Mouse (Mus musculus) heart, embryonic 16.5 days (tissue): ENCODE data around the gene Sec13. TPM values are rescaled to one million over a fixed set of nuclear protein-coding genes. Genes with fewer than 3 reads are reported as not detected.

Experiments used
- ATAC-seq: fragments of 200-750 bp; cut with Nextera tagmentation; replicated peaks from 2 replicates; pipeline ENCODE4 v1.8.0; 2017; ENCODE audit warnings: moderate number of reproducible peaks; ENCODE audit not compliant: insufficient read depth, low FRiP score; ENCODE audit errors: extremely low read depth
- H3K27ac ChIP-seq: fragments of 300-500 bp; sonication (generic); 2 replicates; pipeline ENCODE4 v1.5.1; 2014; ENCODE audit warnings: mild to moderate bottlenecking, low read length, control low read depth, moderate library complexity
- H3K27me3 ChIP-seq: fragments of 300-500 bp; sonication (generic); 2 replicates; pipeline ENCODE4 v1.6.1; 2014; ENCODE audit warnings: low read length, mixed read lengths; ENCODE audit not compliant: control insufficient read depth, insufficient read depth
- H3K36me3 ChIP-seq: fragments of 300-500 bp; sonication (generic); 2 replicates; pipeline ENCODE4 v1.6.1; 2014; ENCODE audit not compliant: control insufficient read depth, insufficient read depth
- H3K4me1 ChIP-seq: fragments of 300-500 bp; sonication (generic); 2 replicates; pipeline ENCODE4 v1.6.1; 2014; ENCODE audit warnings: low read length, mixed read lengths; ENCODE audit not compliant: control insufficient read depth, insufficient read depth
- H3K4me2 ChIP-seq: fragments of 300-500 bp; sonication (generic); 2 replicates; pipeline ENCODE4 v1.6.1; 2014; ENCODE audit warnings: low read depth, mild to moderate bottlenecking, control low read depth, low read length
- H3K4me3 ChIP-seq: fragments of 300-500 bp; sonication (generic); 2 replicates; pipeline ENCODE4 v1.5.1; 2014; ENCODE audit warnings: mild to moderate bottlenecking, control low read depth, low read length
- H3K9ac ChIP-seq: fragments of 300-500 bp; sonication (generic); 2 replicates; pipeline ENCODE4 v1.6.1; 2014; ENCODE audit warnings: low read length, control low read depth
- H3K9me3 ChIP-seq: fragments of 300-500 bp; sonication (generic); replicated peaks from 2 replicates; pipeline ENCODE4 v1.6.1; 2016; ENCODE audit warnings: low read length; ENCODE audit not compliant: control insufficient read depth
- WGBS: fragments of 180-500 bp; shearing (Covaris S2); extraction: QIAGEN DNeasy Blood & Tissue Kit; methylation state at CpG from one replicate; pipeline ENCODE4 v1.1.7; 2014; 5-methylcytosine and 5-hydroxymethylcytosine counted together
- microRNA-seq: library from miRNA; unstranded; fragments of <30 nt; microRNA quantifications from one replicate; pipeline ENCODE4, GENCODE M21; 2017
- polyA plus RNA-seq: library from polyadenylated mRNA; unstranded; fragments of >200 nt; fragmentation: Nextera tagmentation; extraction: Ambion mirVana; gene quantifications from 2 replicates; pipeline ENCODE4 v1.2.1, GENCODE M21; 2015

Gene Sec13
- polyA plus RNA-seq, 1 experiment from 2014 or later = 187 TPM

- no peak for ATAC-seq
- Histone ChIP-seq H3K9ac (no peak overlapping the region), H3K36me3 (no peaks in the 10 kb centered on the region), H3K4me1 (no peaks in the 10 kb centered on the region), H3K4me2 (no peak overlapping the region), H3K27ac (no peak overlapping the region), H3K4me3 (no peak overlapping the region), H3K27me3 (no peaks in the 10 kb centered on the region), H3K9me3 (no peaks in the 10 kb centered on the region)
- 76% methylated on average over 9 of the region's 9 CpGs for WGBS
Measured at GRCm38 (mm10) chr6:113679993-113680566, 60.5 kb downstream of the Sec13 start.

GRCm38 (mm10) chr6:113678246-113679012, 62.1 kb downstream of the Sec13 start:
- no peak for ATAC-seq
- Histone ChIP-seq H3K4me2 (no peak overlapping the region), H3K27ac (no peak overlapping the region), H3K27me3 (no peaks in the 10 kb centered on the region), H3K4me3 (no peak overlapping the region), H3K9ac (no peak overlapping the region), H3K4me1 (no peaks in the 10 kb centered on the region), H3K9me3 (no peaks in the 10 kb centered on the region), H3K36me3 (no peaks in the 10 kb centered on the region)
- WGBS = 77% methylated on average over 14 of the region's 14 CpGs

Small RNA genes lying within 50 kb of the gene (microRNA-seq; reads per million reads assigned to microRNA genes)
- gene Mir7042 = not detected

Other genes with a start within 250 kb of the Sec13 start
- gene Prrt3, start 238.8 kb downstream of the Sec13 start, polyA plus RNA-seq = 0.26 and 0.29 TPM in 2 replicates
- gene Emc3, start 209.1 kb downstream of the Sec13 start, polyA plus RNA-seq = 89.7 and 94.5 TPM in 2 replicates
- gene Fancd2, start 209.1 kb downstream of the Sec13 start, polyA plus RNA-seq = 8.3 and 8.4 TPM in 2 replicates
- gene Fancd2os, start 140.0 kb downstream of the Sec13 start, polyA plus RNA-seq = 0.30 TPM in 1 of 2 replicates, not detected in the other
- gene Brk1, start 136.0 kb downstream of the Sec13 start, polyA plus RNA-seq = 164 and 178 TPM in 2 replicates
- gene Vhl, start 116.8 kb downstream of the Sec13 start, polyA plus RNA-seq = 28.8 and 29.4 TPM in 2 replicates
- gene Irak2, start 102.3 kb downstream of the Sec13 start, polyA plus RNA-seq = 5.0 and 5.5 TPM in 2 replicates
- gene Tatdn2, start 43.7 kb downstream of the Sec13 start, polyA plus RNA-seq = 0.49 and 0.74 TPM in 2 replicates
- 0.17 and 0.30 TPM in 2 replicates for gene Ghrl, start 20.9 kb downstream of the Sec13 start, polyA plus RNA-seq